Mouse (Mus musculus) lung, postnatal 0 days (tissue): ENCODE results near the gene Fads6. TPM values are rescaled to one million over a fixed set of nuclear protein-coding genes. Genes with fewer than 3 reads are reported as not detected.

ENCODE experiments used
- ATAC-seq: fragments of 200-750 bp; cut with Nextera tagmentation; 2 replicates; pipeline ENCODE4 v1.8.0; 2017; ENCODE audit warnings: moderate library complexity
- DNase-seq: peaks from one replicate; pipeline ENCODE4 v3.0.0-alpha.2; 2016; ENCODE audit warnings: low spot score
- H3K27ac ChIP-seq: fragments of 300-500 bp; sonication (generic); 2 replicates; pipeline ENCODE4 v1.5.1; 2014; ENCODE audit warnings: antibody characterized with exemption, mild to moderate bottlenecking, low read length, mixed read lengths
- H3K27me3 ChIP-seq: fragments of 300-500 bp; sonication (generic); replicated peaks from 2 replicates; pipeline ENCODE4 v1.6.1; 2014; ENCODE audit warnings: low read length, mixed read lengths; ENCODE audit not compliant: insufficient read depth
- H3K36me3 ChIP-seq: fragments of 300-500 bp; sonication (generic); 2 replicates; pipeline ENCODE4 v1.6.1; 2014; ENCODE audit warnings: low read length, mixed read lengths; ENCODE audit not compliant: insufficient read depth
- H3K4me1 ChIP-seq: fragments of 300-500 bp; sonication (generic); 2 replicates; pipeline ENCODE4 v1.6.1; 2014; ENCODE audit warnings: antibody characterized with exemption, low read depth, low read length, mixed read lengths; ENCODE audit not compliant: insufficient read depth
- H3K4me2 ChIP-seq: fragments of 300-500 bp; sonication (generic); replicated peaks from 2 replicates; pipeline ENCODE4 v1.6.1; 2014; ENCODE audit warnings: low read depth, mild to moderate bottlenecking, low read length, moderate library complexity, mixed read lengths
- H3K4me3 ChIP-seq: fragments of 300-500 bp; sonication (generic); 2 replicates; pipeline ENCODE4 v1.5.1; 2014; ENCODE audit warnings: low read depth, low read length
- H3K9ac ChIP-seq: fragments of 300-500 bp; sonication (generic); replicated peaks from 2 replicates; pipeline ENCODE4 v1.6.1; 2014; ENCODE audit warnings: low read depth, mild to moderate bottlenecking
- H3K9me3 ChIP-seq: fragments of 300-500 bp; sonication (generic); 2 replicates; pipeline ENCODE4 v1.6.1; 2016; ENCODE audit warnings: low read length, mixed read lengths
- CTCF ChIP-seq: IDR thresholded peaks from 2 replicates; pipeline ENCODE4 v1.5.1; 2016; ENCODE audit warnings: antibody characterized with exemption, mild to moderate bottlenecking
- EP300 ChIP-seq: IDR thresholded peaks from 2 replicates; pipeline ENCODE4 v1.6.1; 2016; ENCODE audit warnings: antibody characterized with exemption, mild to moderate bottlenecking, control low read depth
- WGBS: fragments of 180-500 bp; shearing (Covaris S2); extraction: QIAGEN DNeasy Blood & Tissue Kit; methylation state at CpG from one replicate; pipeline ENCODE4 v1.1.7; 2014; 5-methylcytosine and 5-hydroxymethylcytosine counted together
- polyA plus RNA-seq: library from polyadenylated mRNA; unstranded; fragments of >200 nt; fragmentation: Nextera tagmentation; extraction: Ambion mirVana; gene quantifications from 2 replicates; pipeline ENCODE4 v1.2.1, GENCODE M21; 2015

Fads6 gene
- polyA plus RNA-seq, 1 experiment from 2014 or later: 0.17 TPM

GRCm38 (mm10) chr11:115288305-115288704, 9.2 kb downstream of the Fads6 start:
- Histone ChIP-seq H3K9me3 (no peaks in the 10 kb centered on the region), H3K27me3 (no peaks in the 10 kb centered on the region), H3K4me1 (0 out of 2 replicates have a peak, but pooled peaks cover 4% of the 10 kb centered on the region), H3K4me2 (no peak overlapping the region), H3K4me3 (no peak overlapping the region), H3K9ac (no peak overlapping the region), H3K27ac (no peak overlapping the region), H3K36me3 (no peaks in the 10 kb centered on the region)
- no peak for TF ChIP-seq EP300
- TF ChIP-seq CTCF: no peak
- 86% methylated on average over 2 of the region's 2 CpGs for WGBS
- no peak for ATAC-seq
- DNase-seq: no peak

DNA sequence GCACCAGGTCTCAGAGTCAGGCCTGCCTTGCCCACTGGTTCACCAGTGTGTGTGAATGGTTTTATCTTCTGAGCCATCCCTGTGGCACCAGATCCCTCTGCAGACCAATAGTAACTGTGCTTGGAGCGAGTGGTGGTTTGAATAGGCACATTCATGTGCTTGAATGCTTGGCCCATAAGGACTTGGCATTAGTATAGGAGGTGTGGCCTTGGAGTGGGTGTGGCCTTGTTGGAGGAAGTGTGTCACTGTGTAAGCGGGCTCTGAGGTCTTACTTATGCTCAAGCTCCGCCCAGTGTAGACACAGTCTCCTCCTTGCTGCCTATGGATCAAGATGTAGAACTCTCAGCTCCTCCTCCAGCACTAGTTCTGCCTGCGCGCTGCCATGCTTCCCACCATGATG, 10.1 kb downstream of the Fads6 start:
- 84% methylated on average over 5 of the region's 5 CpGs for WGBS
- TF ChIP-seq CTCF (no peak), EP300 (no peak)
- ATAC-seq: no peak

DNA sequence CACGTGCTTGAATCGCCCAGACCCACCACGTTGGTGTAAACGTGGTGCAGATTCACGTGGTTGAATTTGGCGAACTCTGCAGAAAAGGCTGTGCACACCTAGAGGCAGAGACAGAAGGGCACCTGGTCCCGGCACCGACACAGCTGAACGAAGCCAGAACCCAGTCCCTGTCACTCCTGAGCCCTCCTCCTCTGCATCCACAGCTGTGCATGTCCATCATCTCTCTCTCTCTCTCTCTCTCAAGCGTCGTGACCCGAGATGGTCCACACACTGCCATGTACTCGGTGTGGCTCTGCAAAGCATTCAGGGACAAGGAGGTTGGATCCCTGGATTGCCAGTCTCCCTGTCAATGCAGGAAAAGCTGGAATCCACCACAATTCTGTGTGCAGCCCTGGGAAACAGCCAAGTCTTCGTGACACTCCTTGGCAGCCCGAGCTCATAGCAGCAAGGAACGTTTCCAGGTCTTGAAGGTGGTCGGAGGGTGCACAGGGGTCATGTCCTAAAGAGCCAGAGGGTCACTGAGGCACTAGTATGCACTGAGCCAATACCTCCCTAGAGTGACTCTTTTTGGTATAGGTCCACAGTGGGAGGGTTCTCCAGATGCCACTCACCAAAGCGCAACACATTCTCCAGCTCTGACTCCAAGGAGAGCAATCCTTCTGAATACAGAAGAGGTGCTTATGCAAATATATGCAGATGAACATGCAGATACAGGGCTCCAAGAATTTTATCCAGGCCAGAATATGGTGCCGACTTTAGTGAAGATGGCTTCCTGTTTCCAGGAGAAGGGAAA, 11.1 kb downstream of the Fads6 start:
- H3K4me3 ChIP-seq: no peak overlapping the region
- H3K9ac ChIP-seq: no peak overlapping the region
- H3K27ac ChIP-seq: no peak overlapping the region
- no peak overlapping the region for H3K4me2 ChIP-seq
- ATAC-seq (no peak), DNase-seq (no peak)
- TF ChIP-seq CTCF (no peak), EP300 (no peak)
- 69% methylated on average over 19 of the region's 19 CpGs for WGBS
- no peaks in the 10 kb centered on the region for H3K27me3 ChIP-seq
- H3K4me1 ChIP-seq: 0 out of 2 replicates have a peak, but pooled peaks cover under 1% of the 10 kb centered on the region
- no peaks in the 10 kb centered on the region for H3K9me3 ChIP-seq
- H3K36me3 ChIP-seq: no peaks in the 10 kb centered on the region

More for the DNA sequence above, 10.1 kb downstream of the Fads6 start:
- no peak for DNase-seq
- H3K4me3 ChIP-seq: no peak overlapping the region
- H3K9me3 ChIP-seq: no peaks in the 10 kb centered on the region
- H3K36me3 ChIP-seq: no peaks in the 10 kb centered on the region
- no peaks in the 10 kb centered on the region for H3K27me3 ChIP-seq
- H3K4me2 ChIP-seq: no peak overlapping the region
- H3K9ac ChIP-seq: no peak overlapping the region
- 0 out of 2 replicates have a peak, but pooled peaks cover 4% of the 10 kb centered on the region for H3K4me1 ChIP-seq
- no peak overlapping the region for H3K27ac ChIP-seq

DNA sequence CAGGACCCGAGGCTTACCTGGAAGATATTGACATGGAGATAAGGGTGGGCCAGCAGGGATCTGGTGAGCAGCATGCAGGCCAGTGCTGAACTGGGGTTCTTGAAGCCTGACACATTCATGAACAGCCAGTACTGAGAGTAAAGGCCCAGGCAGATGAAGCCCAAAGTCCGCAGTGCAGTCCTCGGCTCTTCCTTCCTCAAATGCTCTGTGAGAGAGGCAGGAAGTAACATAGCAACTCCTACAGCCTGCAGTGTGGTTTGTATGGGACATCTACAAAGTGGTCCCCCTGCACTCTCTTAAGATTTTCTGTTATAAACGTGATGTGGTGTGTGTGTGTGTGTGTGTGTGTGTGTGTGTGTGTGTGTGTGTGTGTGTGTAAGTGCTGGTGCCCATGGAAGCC, 12.2 kb downstream of the Fads6 start:
- Histone ChIP-seq H3K9ac (no peak overlapping the region), H3K4me1 (no peaks in the 10 kb centered on the region), H3K27me3 (no peaks in the 10 kb centered on the region), H3K4me2 (no peak overlapping the region), H3K4me3 (no peak overlapping the region), H3K36me3 (no peaks in the 10 kb centered on the region), H3K9me3 (no peaks in the 10 kb centered on the region), H3K27ac (no peak overlapping the region)
- 19% methylated on average over 4 of the region's 4 CpGs for WGBS
- ATAC-seq: no peak
- TF ChIP-seq CTCF (no peak), EP300 (no peak)
- no peak for DNase-seq

GRCm38 (mm10) chr11:115283891-115284620, 13.4 kb downstream of the Fads6 start:
- DNase-seq (no peak), ATAC-seq (no peak)
- no peak overlapping the region for H3K27ac ChIP-seq
- H3K9ac ChIP-seq: no peak overlapping the region
- H3K4me1 ChIP-seq: no peaks in the 10 kb centered on the region
- H3K9me3 ChIP-seq: no peaks in the 10 kb centered on the region
- H3K4me2 ChIP-seq: no peak overlapping the region
- no peaks in the 10 kb centered on the region for H3K27me3 ChIP-seq
- WGBS: 78% methylated on average over 12 of the region's 12 CpGs
- H3K36me3 ChIP-seq: no peaks in the 10 kb centered on the region
- TF ChIP-seq CTCF (no peak), EP300 (no peak)
- no peak overlapping the region for H3K4me3 ChIP-seq

- WGBS: 70% methylated on average over 9 of the region's 9 CpGs
- no peaks in the 10 kb centered on the region for H3K9me3 ChIP-seq
- no peaks in the 10 kb centered on the region for H3K27me3 ChIP-seq
- no peaks in the 10 kb centered on the region for H3K4me1 ChIP-seq
- H3K4me2 ChIP-seq: no peak overlapping the region
- DNase-seq (no peak), ATAC-seq (no peak)
- H3K27ac ChIP-seq: no peak overlapping the region
- H3K4me3 ChIP-seq: no peak overlapping the region
- no peak for TF ChIP-seq EP300
- no peak for TF ChIP-seq CTCF
- no peak overlapping the region for H3K9ac ChIP-seq
- no peaks in the 10 kb centered on the region for H3K36me3 ChIP-seq
Observed at GRCm38 (mm10) chr11:115283486-115283765, 14.0 kb downstream of the Fads6 start.
